Mouse (Mus musculus): Measurements from ENCODE around the gene Dolpp1.
"Not testable (repeated sequence)": the region's sequence is repeated elsewhere in the genome, so short reads cannot be mapped to it uniquely, and the experiment has no call there.

Gene Dolpp1

DNA sequence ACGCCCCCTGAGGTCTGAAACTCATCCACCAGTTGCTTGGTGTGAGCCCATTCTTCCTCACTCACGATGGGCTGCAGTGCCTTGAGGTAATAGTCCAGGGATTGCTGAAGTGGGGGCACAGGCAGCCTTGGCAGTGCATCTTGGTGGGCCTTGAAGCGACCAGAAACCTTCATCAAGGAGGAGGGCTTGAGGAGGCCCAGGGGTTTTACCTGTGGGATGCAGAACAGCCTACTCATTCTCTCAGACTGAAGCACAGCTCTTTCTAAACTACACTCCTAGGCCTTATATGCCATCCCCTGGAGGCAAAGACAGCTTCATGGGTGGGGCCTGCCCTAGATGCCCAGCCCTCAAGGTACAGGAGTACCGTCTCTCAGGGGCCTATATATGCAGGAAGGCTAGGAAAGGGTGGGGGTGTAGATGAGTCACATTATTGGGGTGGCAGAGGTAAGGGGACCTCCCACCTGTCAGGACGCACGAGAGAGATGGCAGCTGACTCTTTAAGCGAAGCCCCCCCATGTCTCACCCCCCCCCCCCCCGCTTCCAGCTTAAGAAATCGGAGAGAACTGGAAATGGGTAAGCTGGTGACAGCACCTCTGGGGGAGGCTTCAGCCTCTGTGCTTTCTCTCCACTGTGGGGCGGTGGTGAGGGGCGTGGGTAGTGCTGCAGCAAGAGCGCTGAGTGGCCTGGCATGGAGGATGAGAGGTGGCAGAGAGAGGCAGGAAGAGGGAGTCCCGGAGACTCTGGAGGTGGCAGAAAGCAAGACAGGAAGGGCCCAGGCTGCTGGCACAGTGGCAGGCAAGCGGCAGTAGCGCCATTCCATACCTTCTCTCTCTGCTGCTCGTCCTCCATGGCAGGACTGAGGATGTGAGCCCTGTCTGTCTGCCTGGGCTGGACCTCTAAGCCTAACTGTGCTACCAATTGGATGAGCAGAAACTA, 21.3 kb downstream of the Dolpp1 start:
- DNase-seq = no peak

GRCm38 (mm10) chr2:30414101-30414500, 22.0 kb downstream of the Dolpp1 start:
- DNase-seq = peak; percentile 30 to 59

GRCm38 (mm10) chr2:30414681-30415080, 22.6 kb downstream of the Dolpp1 start:
- DNase-seq = no peak

DNA sequence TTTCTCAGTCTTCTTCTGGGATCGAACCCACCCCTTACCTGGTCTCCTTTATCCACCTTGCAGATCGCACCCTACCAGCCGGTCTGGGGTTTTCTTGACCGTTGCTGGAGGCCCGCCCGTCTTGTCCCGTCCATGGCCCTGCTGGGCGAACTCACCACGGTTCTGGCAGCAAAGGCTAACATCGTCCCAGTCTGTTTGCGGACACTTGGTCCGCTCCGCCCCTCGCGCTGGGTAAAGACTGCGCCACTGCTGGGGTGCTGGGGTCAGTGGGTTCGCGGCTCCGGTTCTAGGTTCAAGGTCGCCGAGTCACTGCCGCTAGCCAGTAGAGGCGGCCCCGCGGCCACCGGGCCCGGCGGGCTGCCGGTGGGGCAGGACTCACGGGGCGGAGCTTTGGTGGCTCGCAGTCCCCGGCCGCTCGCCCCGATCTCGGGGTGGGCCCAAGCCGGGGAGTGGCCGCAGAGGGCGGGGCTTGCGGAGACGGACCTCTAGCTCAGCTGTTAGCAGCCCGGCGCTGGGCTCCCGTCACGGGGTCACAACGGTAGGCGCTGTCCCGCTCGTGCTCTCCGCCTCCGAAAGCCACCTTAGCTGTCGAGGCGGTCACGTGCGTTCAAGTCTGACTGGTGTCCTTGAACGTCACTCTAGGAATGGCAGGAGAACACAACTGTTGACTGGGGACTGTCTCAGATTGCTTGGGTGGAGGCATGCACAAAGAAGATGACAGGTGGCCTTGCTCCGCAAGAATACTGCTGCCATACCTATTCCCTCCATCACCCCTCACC, 23.3 kb downstream of the Dolpp1 start, which contains the start of gene Crat:
Gene Crat (minus strand): TSS at position 657 of the 779 bp plus-strand sequence.
- peak; percentile 96 to 97 for DNase-seq

DNA sequence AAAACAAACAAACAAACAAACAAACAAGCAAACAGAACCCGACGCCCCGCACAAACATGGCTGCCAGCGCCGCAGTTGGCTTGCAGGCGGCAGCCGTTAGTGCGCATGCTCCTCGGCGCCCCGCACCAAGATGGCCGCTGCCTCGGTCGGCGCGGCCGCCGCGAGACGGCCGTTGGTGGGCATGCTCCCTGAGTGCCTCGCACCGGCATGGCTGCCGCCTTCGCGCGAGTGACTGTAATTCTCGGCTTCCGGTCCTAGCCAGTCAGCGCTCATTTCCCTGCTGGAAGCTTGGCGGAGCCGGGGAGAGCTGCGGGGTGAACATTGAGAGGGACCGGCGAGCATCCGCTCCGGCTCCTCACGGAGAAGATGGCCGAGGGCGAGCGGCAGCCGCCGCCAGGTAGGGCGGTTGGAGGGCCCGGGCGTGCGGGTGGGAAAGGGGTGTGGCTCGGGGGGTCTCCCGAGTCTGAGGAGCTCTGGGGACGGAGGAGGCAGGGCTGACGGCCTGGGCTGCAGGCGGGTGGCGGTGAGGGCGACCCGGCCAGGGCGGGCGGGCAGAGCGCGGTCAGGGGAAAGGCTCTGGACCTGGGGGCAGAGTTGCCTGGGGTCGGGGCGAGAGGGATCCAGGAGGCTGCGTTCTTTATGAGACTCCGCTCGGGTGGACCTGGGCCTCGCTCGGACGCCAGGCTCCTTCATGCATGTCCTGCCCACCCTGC, 24.0 kb downstream of the Dolpp1 start, which contains the start of gene Ptpa:
Gene Ptpa (plus strand): TSS at position 104 of the 713 bp plus-strand sequence.
- DNase-seq = peak; percentile 90 to 93

DNA sequence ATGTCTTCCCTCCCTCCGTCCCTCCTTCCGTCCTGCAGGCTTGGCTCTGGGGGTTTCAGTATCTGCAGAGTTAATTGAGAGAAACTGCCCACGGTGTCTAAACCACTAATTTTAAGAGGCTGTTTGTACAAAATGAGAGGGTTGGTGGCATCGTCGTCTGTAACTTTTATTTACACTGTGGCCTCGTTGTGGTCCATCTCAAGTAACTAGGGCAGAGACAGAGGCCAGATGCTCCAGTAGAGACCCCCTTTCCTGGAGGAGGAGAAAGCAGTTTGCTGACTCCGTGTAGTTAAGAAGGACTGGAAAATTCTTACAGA, 24.6 kb downstream of the Dolpp1 start:
- no peak for DNase-seq

DNA sequence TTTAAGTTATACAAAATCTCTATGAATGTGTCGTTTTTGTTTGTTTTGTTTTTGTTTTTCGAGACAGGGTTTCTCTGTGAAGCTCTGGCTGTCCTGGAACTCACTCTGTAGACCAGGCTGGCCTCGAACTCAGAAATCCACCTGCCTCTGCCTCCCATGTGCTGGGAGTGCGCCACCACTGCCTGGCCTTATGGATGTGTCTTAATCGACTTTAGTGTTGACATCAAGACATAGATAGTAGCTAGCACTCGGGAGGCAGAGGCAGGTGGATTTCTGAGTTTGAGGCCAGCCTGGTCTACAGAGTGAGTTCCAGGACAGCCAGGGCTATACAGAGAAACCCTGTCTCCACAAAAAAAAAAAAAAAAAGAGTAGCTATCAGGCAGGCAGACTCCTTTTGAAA, 25.1 kb downstream of the Dolpp1 start:
- not testable (repeated sequence) for DNase-seq

DNA sequence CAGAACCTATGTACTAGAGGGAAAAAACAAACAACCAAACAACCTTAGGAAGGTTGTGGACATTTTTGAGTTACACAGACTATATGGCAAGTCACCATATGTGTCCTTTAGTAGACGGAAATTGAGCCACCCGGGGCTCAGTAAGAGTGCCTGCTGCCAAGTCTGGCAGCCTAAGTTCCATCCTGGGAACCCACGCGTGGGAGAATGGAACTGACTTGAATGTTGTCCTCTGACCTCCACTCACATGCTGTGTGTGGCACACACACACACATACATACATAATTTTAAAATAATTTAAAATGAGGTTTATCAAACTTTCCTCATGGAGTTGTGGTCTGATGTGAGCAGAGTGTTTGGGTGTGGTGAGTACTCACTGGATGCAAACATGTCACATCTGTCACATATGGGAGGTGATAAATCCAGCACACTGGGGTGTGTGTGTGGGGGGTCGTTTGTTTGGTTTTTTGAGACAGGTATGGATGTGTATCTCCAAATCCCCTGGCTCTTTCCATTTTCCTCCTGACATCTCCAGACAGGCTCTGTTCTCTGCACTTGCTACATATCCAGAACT, 25.6 kb downstream of the Dolpp1 start:
- DNase-seq = no peak

- no peak for DNase-seq
These were observed 26.2 kb downstream of the Dolpp1 start for GRCm38 (mm10) chr2:30418259-30418658.

DNA sequence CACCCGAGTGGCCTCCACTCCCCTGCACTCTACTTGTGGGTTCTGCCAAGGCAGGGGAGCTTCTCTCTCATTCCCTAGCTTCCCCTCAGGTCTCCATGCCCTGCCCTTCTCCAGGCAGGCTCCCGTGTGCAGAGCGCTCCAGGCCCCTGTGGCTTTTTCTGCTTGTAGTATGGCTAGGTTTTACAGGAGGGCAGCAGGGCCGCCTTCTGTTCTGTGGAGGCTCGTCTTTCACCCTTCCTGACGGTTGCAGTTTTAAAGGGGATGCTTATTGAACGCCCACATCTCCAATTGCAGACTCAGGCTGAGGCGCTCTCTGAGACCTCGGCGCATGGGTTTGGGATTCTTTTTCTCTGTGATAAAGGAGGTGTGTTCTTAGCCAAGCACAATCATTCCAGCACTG, 27.1 kb downstream of the Dolpp1 start:
- no peak for DNase-seq

- DNase-seq = no peak
These were observed 29.4 kb downstream of the Dolpp1 start for GRCm38 (mm10) chr2:30421432-30421831.

DNA sequence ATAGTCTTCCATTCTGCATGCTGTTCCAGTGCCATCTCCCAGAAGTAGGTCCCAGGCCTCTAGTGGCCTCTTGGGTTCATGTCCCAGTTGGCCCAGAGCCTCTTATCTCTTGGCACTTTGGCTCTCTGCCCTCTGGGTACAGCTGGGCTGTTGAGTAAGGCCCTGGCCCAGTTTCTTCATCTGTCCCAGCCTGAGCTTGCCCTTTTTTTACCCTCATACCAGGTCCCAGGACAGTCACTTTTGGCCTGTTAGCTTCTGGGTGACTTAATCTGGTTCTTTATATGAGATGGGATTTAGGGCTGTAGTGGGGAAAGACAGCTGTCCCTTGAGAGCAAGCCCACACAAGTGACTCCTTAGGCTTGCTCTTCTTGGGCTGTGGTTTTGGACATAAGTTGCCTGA, 37.1 kb downstream of the Dolpp1 start:
- peak; percentile 60 to 78 for DNase-seq

DNA sequence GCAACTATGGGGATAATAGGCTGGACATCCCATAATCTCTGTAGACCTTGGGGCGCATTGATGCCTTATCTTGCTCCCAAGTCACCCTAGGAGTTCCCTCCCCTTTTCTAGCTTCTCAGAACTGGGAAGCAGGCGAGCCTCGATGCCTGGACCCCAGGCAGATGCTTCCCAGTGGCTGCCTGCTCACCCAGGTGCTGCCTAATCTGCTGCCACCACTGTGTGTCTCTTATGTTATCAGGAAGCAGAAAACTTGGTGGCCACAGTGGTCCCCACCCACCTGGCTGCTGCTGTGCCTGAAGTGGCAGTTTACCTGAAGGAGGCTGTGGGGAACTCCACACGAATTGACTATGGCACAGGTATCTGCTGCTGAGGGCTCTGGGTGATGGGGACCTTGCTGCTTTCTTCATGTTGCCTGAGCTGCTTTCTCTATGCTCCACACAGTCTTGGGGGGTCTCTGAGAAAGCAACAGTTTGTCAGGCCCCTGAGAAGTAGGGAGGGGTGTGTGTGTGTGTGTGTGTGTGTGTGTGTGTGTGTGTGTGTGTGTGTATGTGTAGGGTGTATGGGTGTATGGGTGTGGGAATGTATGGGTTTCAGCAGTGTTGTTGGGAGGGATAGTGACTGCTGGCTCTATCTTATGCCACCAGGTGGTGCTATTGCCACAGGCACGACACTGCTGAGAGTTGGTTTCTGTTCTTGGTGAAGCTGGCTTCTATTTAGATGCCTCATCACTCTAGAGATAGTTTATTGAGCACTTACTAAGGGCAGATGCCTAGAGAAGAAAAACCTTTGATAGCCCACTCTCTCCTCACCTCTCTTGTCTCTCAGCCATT, 43.5 kb downstream of the Dolpp1 start:
- peak; percentile 69 to 70 for DNase-seq

- DNase-seq = peak; percentile 54 to 61
These were observed 44.1 kb downstream of the Dolpp1 start for GRCm38 (mm10) chr2:30436156-30436545.

DNA sequence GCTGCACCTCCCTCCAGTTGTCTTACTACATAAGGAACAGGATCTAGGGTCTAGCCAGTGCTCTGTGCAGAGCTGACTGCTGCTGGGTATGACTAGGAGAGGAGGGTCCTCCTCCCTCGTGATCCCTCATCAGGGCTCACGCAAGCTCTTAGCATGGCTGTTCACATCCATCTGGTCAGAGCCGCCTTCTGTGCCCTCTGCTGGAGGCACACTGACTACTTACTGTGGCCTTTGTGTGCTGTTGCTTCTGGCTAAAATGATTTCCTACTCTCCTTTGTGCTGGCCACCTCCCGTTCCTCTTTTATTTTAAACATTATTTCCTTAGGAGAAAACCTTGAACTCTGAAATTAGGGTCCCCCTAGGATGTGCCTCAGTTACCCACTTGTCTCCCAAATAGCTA, 44.8 kb downstream of the Dolpp1 start:
- no peak for DNase-seq

GRCm38 (mm10) chr2:30437791-30438190, 45.7 kb downstream of the Dolpp1 start:
- DNase-seq = no peak

- DNase-seq = no peak
These were observed 47.6 kb downstream of the Dolpp1 start for GRCm38 (mm10) chr2:30439631-30440030.

- DNase-seq = no peak
These were observed 48.2 kb downstream of the Dolpp1 start for GRCm38 (mm10) chr2:30440211-30440700.

- peak; percentile 71 to 83 for DNase-seq
These were observed 48.9 kb downstream of the Dolpp1 start for GRCm38 (mm10) chr2:30440701-30441517.
